Mouse (Mus musculus) stomach, postnatal 0 days (tissue): ENCODE data around the gene Uimc1.

Source experiments
- CTCF ChIP-seq: IDR thresholded peaks from 2 replicates; pipeline ENCODE4 v1.5.1; 2016; ENCODE audit warnings: antibody characterized with exemption, low read depth, mild to moderate bottlenecking, moderate library complexity
- EP300 ChIP-seq: optimal IDR thresholded peaks from 2 replicates; pipeline ENCODE3; 2016; ENCODE audit warnings: antibody characterized with exemption

GRCm38 (mm10) chr13:55011103-55011502 lies 89.0 kb downstream of the Uimc1 start:
- TF ChIP-seq CTCF (no peak), EP300 (no peak)
